Mouse (Mus musculus) hindbrain, embryonic 11.5 days (tissue): Measurements from ENCODE around the gene Notch3. TPM values are rescaled to one million over a fixed set of nuclear protein-coding genes. Genes with fewer than 3 reads are reported as not detected.
"Not testable (repeated sequence)": the region's sequence is repeated elsewhere in the genome, so short reads cannot be mapped to it uniquely, and the experiment has no call there.

Experiments used
- ATAC-seq: fragments of 200-750 bp; cut with Nextera tagmentation; 2 replicates; pipeline ENCODE4 v1.8.0; 2017; ENCODE audit warnings: mild to moderate bottlenecking, moderate TSS enrichment, moderate library complexity; ENCODE audit not compliant: low FRiP score
- DNase-seq: peaks from one replicate; pipeline ENCODE4 v3.0.0-alpha.2; 2015; ENCODE audit warnings: low spot score
- H3K27ac ChIP-seq: fragments of 300-500 bp; sonication (generic); 2 replicates; pipeline ENCODE4 v1.5.1; 2014; ENCODE audit warnings: mild to moderate bottlenecking, low read depth, low read length
- H3K27me3 ChIP-seq: fragments of 300-500 bp; sonication (generic); 2 replicates; pipeline ENCODE4 v1.6.1; 2014; ENCODE audit warnings: mild to moderate bottlenecking, low read length, moderate library complexity, mixed read lengths; ENCODE audit not compliant: control insufficient read depth, insufficient read depth
- H3K36me3 ChIP-seq: fragments of 300-500 bp; sonication (generic); 2 replicates; pipeline ENCODE4 v1.6.1; 2014; ENCODE audit warnings: mild to moderate bottlenecking, low read length, moderate library complexity, mixed read lengths; ENCODE audit not compliant: control insufficient read depth, insufficient read depth
- H3K4me1 ChIP-seq: fragments of 300-500 bp; sonication (generic); replicated peaks from 2 replicates; pipeline ENCODE4 v1.6.1; 2014; ENCODE audit warnings: low read length, mixed read lengths; ENCODE audit not compliant: control insufficient read depth, insufficient read depth
- H3K4me2 ChIP-seq: fragments of 300-500 bp; sonication (generic); replicated peaks from 2 replicates; pipeline ENCODE4 v1.6.1; 2014; ENCODE audit warnings: mild to moderate bottlenecking, low read depth, low read length
- H3K4me3 ChIP-seq: fragments of 300-500 bp; sonication (generic); 2 replicates; pipeline ENCODE4 v1.5.1; 2014; ENCODE audit warnings: low read depth, low read length
- H3K9ac ChIP-seq: fragments of 300-500 bp; sonication (generic); 2 replicates; pipeline ENCODE4 v1.6.1; 2014; ENCODE audit warnings: low read depth, low read length
- H3K9me3 ChIP-seq: fragments of 300-500 bp; sonication (generic); 2 replicates; pipeline ENCODE4 v1.6.1; 2016; ENCODE audit warnings: low read length; ENCODE audit not compliant: control insufficient read depth
- WGBS: fragments of 180-500 bp; shearing (Covaris S2); extraction: QIAGEN DNeasy Blood & Tissue Kit; methylation state at CpG from one replicate; pipeline ENCODE4 v1.1.7; 2014; 5-methylcytosine and 5-hydroxymethylcytosine counted together
- polyA plus RNA-seq: library from polyadenylated mRNA; unstranded; fragments of >200 nt; fragmentation: Nextera tagmentation; extraction: Ambion mirVana; gene quantifications from 2 replicates; pipeline ENCODE4 v1.2.1, GENCODE M21; 2014

Notch3 gene
- polyA plus RNA-seq, 1 experiment from 2014 or later = 24.7 TPM

DNA sequence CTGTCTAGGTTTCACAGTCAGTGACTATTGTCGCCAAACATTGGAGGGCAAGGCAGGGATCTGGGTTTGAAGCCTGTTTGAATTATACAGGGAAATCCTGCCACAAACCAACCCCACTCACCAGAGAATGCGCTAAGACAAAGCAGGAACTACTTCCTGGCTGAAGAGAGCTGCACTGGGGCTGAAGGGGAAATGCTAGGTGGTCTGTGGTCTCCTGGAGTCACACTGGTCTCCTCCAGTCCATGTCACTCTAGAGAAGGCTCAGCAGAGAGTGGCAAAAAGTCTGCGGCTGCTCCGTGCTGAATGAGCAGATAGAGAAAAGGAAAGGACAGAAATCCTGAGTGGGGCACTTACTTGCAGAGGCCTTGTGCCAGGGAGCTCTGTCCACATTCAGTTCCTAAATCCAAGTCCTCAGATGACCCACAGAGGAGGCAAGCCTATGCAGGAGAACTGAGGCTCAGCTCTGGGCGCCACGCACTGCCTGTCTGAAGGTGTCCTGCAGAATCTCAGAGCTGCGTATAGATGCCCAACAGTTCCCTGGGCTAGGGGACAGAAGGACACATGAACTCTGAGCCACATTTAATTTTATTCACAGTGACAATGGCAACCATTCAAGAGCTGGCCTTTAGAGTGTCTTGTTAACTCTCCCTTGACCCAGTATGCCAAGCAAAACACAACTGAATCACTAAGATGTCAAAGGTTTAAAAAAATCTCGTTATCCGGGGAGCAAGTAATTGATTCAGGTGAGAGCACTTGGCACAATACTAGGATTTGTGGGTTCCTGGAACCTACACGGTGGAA lies 55.5 kb downstream of the Notch3 start:
- Histone ChIP-seq H3K36me3 (no peaks in the 10 kb centered on the region), H3K4me1 (0 out of 2 replicates have a peak, but pooled peaks cover 2% of the 10 kb centered on the region), H3K9me3 (no peaks in the 10 kb centered on the region), H3K4me3 (no peak overlapping the region), H3K27ac (no peak overlapping the region), H3K9ac (no peak overlapping the region), H3K4me2 (no peak overlapping the region), H3K27me3 (peaks cover 9% of the 10 kb centered on the region)
- no peak for ATAC-seq
- DNase-seq = no peak
- 84% methylated on average over 10 of the region's 10 CpGs for WGBS

DNA sequence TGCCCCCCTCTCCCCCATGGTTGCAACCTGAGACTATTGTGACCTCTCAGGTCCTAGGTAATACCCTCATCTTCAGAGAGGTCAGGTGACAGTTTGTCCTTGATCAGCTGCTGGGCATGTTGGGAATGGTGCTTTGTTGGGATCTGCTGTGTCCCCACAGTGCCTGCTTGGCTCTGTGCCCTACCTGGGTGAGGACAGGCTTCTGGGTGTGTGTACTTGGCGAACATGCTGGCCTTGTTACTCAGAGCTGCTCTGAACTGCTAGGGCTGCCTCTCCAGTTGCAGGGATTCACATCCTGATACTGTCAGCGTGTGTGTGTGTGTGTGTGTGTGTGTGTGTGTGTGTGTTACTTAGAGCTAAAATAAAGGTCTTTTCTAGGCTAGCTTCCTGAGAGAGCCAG lies 56.2 kb downstream of the Notch3 start:
- no peaks in the 10 kb centered on the region for H3K9me3 ChIP-seq
- no peak overlapping the region for H3K27ac ChIP-seq
- no peak overlapping the region for H3K4me2 ChIP-seq
- no peaks in the 10 kb centered on the region for H3K36me3 ChIP-seq
- H3K27me3 ChIP-seq = peaks cover 9% of the 10 kb centered on the region
- no peak overlapping the region for H3K4me3 ChIP-seq
- ATAC-seq (no peak), DNase-seq (no peak)
- 0 out of 2 replicates have a peak, but pooled peaks cover 2% of the 10 kb centered on the region for H3K4me1 ChIP-seq
- 58% methylated on average over 2 of the region's 2 CpGs for WGBS
- H3K9ac ChIP-seq = no peak overlapping the region

- Histone ChIP-seq H3K27me3 (peaks cover 9% of the 10 kb centered on the region), H3K36me3 (no peaks in the 10 kb centered on the region), H3K9me3 (no peaks in the 10 kb centered on the region), H3K27ac (no peak overlapping the region), H3K4me1 (0 out of 2 replicates have a peak, but pooled peaks cover 2% of the 10 kb centered on the region), H3K9ac (no peak overlapping the region), H3K4me3 (no peak overlapping the region), H3K4me2 (no peak overlapping the region)
- ATAC-seq = no peak
- WGBS = 75% methylated on average over 6 of the region's 6 CpGs
- DNase-seq = no peak
These were observed 57.3 kb downstream of the Notch3 start for GRCm38 (mm10) chr17:32109201-32109940.

GRCm38 (mm10) chr17:32108320-32109011 lies 58.2 kb downstream of the Notch3 start:
- not testable (repeated sequence) for DNase-seq, H3K27ac ChIP-seq, H3K4me2 ChIP-seq, H3K4me3 ChIP-seq, H3K4me1 ChIP-seq, H3K9me3 ChIP-seq, H3K9ac ChIP-seq, H3K27me3 ChIP-seq, H3K36me3 ChIP-seq, ATAC-seq
- 81% methylated on average over 5 of the region's 5 CpGs for WGBS

- no peak for ATAC-seq
- no peak overlapping the region for H3K9ac ChIP-seq
- H3K27me3 ChIP-seq = peaks cover under 1% of the 10 kb centered on the region; the same call in 1 of the 2 replicates
- H3K27ac ChIP-seq = no peak overlapping the region
- no peaks in the 10 kb centered on the region for H3K9me3 ChIP-seq
- no peaks in the 10 kb centered on the region for H3K4me1 ChIP-seq
- H3K4me3 ChIP-seq = no peak overlapping the region
- no peak overlapping the region for H3K4me2 ChIP-seq
- no peaks in the 10 kb centered on the region for H3K36me3 ChIP-seq
- DNase-seq = no peak
- WGBS = 65% methylated on average over 5 of the region's 5 CpGs
These were observed 58.8 kb downstream of the Notch3 start for GRCm38 (mm10) chr17:32107877-32108276.

- DNase-seq = no peak
- 76% methylated on average over 2 of the region's 2 CpGs for WGBS
- Histone ChIP-seq H3K4me1 (no peaks in the 10 kb centered on the region), H3K4me3 (no peak overlapping the region), H3K36me3 (no peaks in the 10 kb centered on the region), H3K27me3 (no peaks in the 10 kb centered on the region), H3K9me3 (no peaks in the 10 kb centered on the region), H3K4me2 (no peak overlapping the region), H3K9ac (no peak overlapping the region), H3K27ac (no peak overlapping the region)
- ATAC-seq = no peak
These were observed 60.3 kb downstream of the Notch3 start for GRCm38 (mm10) chr17:32106358-32106757.

DNA sequence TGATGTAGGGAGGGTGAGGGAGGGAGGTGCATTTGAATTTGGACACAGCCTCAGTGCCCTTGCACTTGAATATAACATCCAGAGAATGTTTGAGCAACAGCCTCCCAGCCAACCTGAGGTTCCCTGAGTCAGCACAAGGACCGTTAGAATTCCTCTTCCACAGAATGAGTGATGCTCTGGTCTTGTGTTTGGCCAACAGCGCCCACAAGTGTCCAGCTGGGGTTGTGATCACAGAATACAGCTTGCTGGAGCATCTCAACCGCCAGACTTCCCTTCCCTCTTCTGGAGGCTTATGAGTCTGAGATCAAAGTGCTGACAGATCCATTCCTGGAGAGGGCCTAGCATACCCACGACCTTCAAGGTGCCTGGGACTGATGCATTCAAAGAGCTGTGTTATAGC lies 63.6 kb downstream of the Notch3 start:
- 18% methylated on average over 4 of the region's 4 CpGs for WGBS
- Histone ChIP-seq H3K4me3 (no peak overlapping the region), H3K9me3 (no peaks in the 10 kb centered on the region), H3K27ac (no peak overlapping the region), H3K9ac (no peak overlapping the region), H3K4me2 (no peak overlapping the region), H3K27me3 (peaks cover 12% of the 10 kb centered on the region), H3K36me3 (no peaks in the 10 kb centered on the region), H3K4me1 (no peaks in the 10 kb centered on the region)
- no peak for DNase-seq
- ATAC-seq = no peak

- H3K9me3 ChIP-seq = no peaks in the 10 kb centered on the region
- ATAC-seq (peak; percentile 76), DNase-seq (peak; percentile 82)
- H3K9ac ChIP-seq = peak overlapping the region; percentile 55
- no peaks in the 10 kb centered on the region for H3K4me1 ChIP-seq
- no peaks in the 10 kb centered on the region for H3K36me3 ChIP-seq
- H3K4me2 ChIP-seq = peak overlapping the region; percentile 75
- 2% methylated on average over 44 of the region's 44 CpGs for WGBS
- no peak overlapping the region for H3K27ac ChIP-seq
- peak overlapping the region; percentile 44 for H3K4me3 ChIP-seq
- peaks cover 12% of the 10 kb centered on the region for H3K27me3 ChIP-seq
These were observed 66.6 kb downstream of the Notch3 start for GRCm38 (mm10) chr17:32099943-32100586.
